Comparison of ENCODE assay signal across 17 mouse cellular contexts in the genomic region with DNA sequence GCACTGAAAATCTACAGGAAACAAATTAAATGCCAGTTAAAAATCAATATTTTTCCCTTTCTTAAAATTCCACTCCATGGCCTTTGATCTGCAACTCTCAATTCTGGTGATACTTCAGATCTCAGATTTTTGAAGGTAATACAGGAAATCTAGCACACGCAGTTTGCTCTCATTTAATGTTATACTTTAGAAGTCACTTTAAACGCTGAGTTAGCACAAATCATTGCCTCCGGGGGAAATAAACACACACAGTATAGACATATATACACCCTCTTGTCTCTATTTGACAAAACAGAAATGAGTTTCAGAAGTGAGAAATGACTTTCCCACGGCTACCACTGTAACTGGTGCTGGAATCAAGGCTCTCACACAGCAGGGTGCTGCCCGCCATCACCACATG.
"Had no signal": no experiment of that assay in that cellular context is flagged by ENCODE, and none has a peak within 500 bp of the region (broad histone marks: within the 10 kb centered on the region; RNA-seq: fewer than 3 reads in every experiment).

No protein-coding gene starts in this region.

- ATAC-seq: lung, postnatal 0 days; midbrain, embryonic 13.5 days; midbrain, embryonic 15.5 days had no signal

- H3K4me3 ChIP-seq: lung, embryonic 15.5 days; megakaryocyte, embryonic 14.5 days; midbrain, embryonic 13.5 days; midbrain, embryonic 15.5 days; neural tube, embryonic 12.5 days; stomach, embryonic 15.5 days had no signal

- H3K4me2 ChIP-seq: lung, embryonic 15.5 days; midbrain, embryonic 11.5 days; midbrain, embryonic 13.5 days; midbrain, embryonic 15.5 days; neural tube, embryonic 12.5 days; stomach, embryonic 15.5 days had no signal

- H3K4me1 ChIP-seq: lung, embryonic 15.5 days; megakaryocyte, embryonic 14.5 days; midbrain, embryonic 13.5 days; midbrain, embryonic 15.5 days; neural tube, embryonic 12.5 days; stomach, embryonic 15.5 days had no signal

- DNase-seq: lung, adult 2 months; lung, postnatal 14 days; lung, postnatal 36 days; right cerebral cortex, postnatal 14 days; thymus, adult 2 months; thymus, postnatal 25 days; thymus, postnatal 4 days had no signal

- H3K36me3 ChIP-seq: midbrain, embryonic 15.5 days had no signal

- H3K27ac ChIP-seq: lung, embryonic 15.5 days; macrophage; midbrain, embryonic 13.5 days; midbrain, embryonic 15.5 days; neural tube, embryonic 12.5 days; stomach, embryonic 15.5 days; stomach, postnatal 0 days had no signal

- H3K9me3 ChIP-seq: lung, embryonic 15.5 days; megakaryocyte, embryonic 14.5 days; midbrain, embryonic 13.5 days; midbrain, embryonic 15.5 days; neural tube, embryonic 12.5 days; stomach, embryonic 15.5 days had no signal

- H3K9ac ChIP-seq: lung, embryonic 15.5 days; midbrain, embryonic 13.5 days; midbrain, embryonic 15.5 days; neural tube, embryonic 12.5 days; stomach, embryonic 15.5 days had no signal

- H3K27me3 ChIP-seq: lung, embryonic 15.5 days; megakaryocyte, embryonic 14.5 days; midbrain, embryonic 13.5 days; midbrain, embryonic 15.5 days; neural tube, embryonic 12.5 days; stomach, embryonic 15.5 days had no signal
